Mouse (Mus musculus): ENCODE results near the gene Trip10. TPM values are rescaled to one million over a fixed set of nuclear protein-coding genes. Genes with fewer than 3 reads are reported as not detected.
"Not testable (repeated sequence)": the region's sequence is repeated elsewhere in the genome, so short reads cannot be mapped to it uniquely, and the experiment has no call there.

Gene Trip10
- total RNA-seq, 4 experiments from 2014 or later: 117 to 154 (median 134) TPM

GRCm38 (mm10) chr17:57262901-57263550, 13.8 kb downstream of the Trip10 start:
- DNase-seq (ENCODE audit: low spot score): no peak

GRCm38 (mm10) chr17:57264164-57264563, 14.9 kb downstream of the Trip10 start:
- no peak for DNase-seq (ENCODE audit: low spot score)

DNA sequence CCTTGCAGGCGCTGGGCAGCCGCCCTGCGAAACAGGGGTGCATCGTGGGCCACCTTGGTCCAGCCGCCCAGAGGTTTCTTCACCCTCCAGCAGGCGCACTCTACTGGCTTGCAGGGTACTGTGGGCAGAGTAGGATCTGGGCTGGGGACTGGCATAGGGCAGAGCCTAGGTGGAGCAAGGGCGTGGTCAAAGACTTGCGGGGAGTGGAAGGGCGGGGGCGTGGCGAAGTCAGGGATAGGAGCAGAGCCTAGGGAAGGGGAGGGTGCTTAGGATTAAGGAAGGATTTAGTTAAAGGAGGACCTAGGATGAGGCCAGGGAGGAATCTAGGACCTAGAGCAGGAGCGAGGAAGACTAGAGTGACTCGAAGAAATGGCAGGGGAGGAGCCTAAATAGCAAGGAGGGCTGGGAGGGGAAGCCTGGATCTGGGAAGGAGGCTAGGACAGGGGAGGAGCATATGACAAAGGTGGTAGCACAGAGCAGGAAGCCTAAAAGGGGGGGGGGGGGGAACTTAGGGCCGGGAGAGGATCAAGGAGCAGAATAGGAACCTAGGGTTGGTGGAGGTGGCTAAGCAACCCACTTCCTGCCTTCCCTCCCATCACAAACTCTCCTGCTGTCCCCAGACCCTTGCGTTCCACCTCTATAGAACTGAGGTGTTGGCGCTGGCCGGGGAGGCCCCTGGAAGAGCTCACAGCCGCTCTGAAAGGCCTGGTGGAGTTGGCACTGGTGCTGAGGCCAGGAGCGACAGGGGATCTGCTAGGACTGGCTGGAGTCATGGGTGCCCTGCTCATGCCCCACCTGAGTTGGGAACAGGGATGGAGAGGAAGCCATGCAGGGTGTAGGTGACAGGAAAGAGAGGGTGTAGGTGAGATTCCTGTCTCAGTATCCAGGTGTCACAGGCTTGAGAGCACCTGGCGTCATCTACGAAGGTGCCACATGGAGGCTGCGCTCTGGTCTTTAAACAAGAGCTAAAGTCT, 16.0 kb downstream of the Trip10 start:
- peak; percentile 68 for DNase-seq (ENCODE audit: low spot score)

- peak; percentile 53 for DNase-seq (ENCODE audit: low spot score)
These were observed 18.4 kb downstream of the Trip10 start for GRCm38 (mm10) chr17:57267556-57268126.

DNA sequence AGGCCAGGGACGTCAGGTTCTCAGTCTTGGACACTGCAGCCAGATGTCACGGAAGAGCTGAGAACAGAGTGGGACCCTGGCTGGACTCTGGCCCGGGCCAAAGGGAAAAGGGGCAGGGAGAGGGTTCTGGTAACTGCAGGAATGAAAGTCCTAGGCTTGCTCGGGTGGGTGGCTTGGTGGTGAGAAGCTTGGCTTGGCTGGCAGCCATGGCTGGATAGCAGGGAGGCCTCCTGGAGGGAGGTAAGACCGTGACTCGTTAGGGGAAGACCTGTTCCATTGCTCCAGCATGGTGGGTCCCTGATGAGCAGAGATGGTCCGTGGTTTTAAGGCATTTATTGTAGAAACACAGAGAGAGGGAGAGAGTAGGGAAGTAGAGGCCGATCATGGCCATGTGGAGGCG, 22.0 kb downstream of the Trip10 start:
- DNase-seq (ENCODE audit: low spot score): no peak

DNA sequence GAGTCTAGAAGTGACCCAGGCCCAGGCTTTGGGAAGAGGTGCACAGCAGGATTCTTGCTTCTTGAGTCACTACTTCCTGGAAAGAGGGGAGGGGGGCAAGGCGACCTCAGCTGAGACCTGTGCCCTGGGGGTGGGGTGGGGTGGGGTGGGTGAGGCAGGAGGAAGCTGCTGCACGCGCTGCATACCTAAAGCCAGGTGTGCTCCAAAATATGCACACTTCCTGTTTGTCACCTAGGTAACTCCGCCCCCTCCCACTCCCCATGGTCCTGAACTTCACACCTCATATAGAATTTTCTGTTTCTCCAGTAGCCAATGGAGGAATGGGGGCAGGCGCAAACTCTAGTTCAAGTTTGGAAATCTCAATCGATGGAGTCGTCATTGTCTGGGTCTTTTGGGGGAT, 24.6 kb downstream of the Trip10 start:
- no peak for DNase-seq (ENCODE audit: low spot score)

DNA sequence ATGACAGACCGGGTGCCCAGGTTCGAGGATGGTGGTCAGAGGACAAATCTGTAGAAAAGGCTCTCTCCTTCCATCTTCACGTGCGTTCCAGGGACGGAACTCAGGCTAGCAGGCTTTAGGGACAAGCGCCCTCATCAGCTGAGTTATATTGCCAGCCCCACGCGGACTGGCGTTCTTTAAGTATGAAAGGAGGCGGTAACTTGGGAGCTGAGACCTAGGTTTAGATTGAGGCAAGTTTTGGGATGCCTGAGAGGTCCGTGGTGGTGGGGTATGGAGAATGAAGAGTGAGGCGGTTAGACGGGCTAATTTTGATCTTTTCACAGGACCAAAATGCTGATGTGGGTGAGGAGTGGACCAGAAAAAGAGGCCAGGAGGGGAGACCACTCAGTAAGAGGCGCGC, 25.4 kb downstream of the Trip10 start:
- no peak for DNase-seq (ENCODE audit: low spot score)

DNA sequence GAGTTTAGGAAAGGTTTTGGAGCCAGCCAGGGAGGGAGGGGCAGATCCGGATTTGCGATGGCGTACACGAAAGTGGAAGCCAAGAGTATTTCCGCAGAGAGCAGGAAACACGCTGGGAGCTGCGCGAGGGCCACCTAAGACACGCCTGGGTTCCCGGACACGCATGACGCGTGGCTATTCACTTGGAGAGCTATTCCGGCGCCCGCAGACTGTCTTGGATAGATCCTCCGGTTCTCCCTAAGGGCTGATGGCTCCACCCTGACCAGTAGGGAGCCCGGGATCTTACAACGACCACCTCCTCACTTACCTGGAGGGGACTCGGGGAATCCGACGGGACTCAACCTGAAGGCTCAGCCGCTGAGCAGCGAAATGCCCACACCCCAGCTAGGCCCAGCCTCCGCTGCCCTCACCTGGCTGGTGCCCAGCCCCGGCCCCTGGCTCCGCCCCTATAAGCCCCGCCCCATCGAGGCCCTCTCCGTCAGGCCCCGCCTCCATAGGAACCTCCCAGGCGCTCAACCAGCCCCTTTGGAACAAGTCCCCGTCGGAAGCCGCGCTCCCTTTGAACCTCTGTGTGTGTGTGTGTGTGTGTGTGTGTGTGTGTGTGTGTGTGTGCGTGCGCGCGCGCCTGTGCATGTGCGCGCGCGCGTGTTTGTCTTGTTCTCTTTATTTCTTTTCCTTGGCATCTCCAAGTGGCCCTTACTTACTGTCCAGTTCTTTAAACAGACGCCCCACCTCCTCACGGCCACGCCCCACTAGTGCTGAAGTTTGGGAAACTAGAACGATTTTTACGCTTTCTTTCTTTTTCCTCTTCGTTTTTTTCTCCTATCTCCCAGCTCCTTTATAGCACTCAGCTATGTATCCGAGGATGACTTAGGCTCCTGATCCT, 26.1 kb downstream of the Trip10 start:
- peak; percentile 90 for DNase-seq (ENCODE audit: low spot score)

DNA sequence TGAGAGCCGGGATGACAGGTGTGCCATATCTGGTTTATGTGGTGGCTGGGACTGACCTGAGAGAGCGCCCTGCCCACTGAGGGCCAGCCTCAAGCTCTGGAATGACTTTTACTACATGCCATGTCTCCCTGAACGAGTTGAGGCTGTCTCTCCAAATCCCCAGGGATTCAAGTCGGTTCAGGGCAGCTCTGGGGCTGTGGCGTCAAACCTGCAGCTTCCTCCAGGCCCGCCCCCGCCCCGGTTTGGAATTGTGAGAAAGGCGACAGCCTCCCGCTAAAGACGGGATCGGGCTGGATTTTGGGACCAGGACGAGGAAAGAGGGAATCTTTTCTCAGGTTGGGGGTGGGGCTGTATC, 26.7 kb downstream of the Trip10 start:
- DNase-seq (ENCODE audit: low spot score): peak; percentile 51

DNA sequence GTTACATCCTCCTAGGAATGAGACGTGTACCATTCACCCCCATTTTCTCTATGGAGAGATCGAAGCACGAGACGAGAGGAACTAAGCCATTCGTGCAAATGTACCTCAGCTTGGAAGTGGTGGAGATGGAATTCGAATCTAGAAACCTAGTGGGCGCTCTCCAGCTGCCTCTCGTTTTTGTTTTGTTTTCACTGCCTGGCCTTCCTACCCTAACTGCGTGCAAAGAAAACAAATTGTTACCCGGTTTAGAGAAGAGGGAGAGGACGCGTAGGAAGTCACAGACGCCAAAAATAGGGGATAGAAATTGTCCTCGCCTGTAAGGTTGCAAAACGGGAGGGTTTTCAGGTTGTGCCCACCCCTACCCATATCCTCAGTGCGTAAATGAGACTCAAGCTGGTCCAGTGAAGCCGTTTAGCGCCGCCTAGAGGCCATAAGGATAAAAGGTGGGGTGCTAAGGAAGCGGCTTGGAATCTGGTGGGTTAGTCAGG, 27.4 kb downstream of the Trip10 start:
- DNase-seq (ENCODE audit: low spot score): peak; percentile 85

DNA sequence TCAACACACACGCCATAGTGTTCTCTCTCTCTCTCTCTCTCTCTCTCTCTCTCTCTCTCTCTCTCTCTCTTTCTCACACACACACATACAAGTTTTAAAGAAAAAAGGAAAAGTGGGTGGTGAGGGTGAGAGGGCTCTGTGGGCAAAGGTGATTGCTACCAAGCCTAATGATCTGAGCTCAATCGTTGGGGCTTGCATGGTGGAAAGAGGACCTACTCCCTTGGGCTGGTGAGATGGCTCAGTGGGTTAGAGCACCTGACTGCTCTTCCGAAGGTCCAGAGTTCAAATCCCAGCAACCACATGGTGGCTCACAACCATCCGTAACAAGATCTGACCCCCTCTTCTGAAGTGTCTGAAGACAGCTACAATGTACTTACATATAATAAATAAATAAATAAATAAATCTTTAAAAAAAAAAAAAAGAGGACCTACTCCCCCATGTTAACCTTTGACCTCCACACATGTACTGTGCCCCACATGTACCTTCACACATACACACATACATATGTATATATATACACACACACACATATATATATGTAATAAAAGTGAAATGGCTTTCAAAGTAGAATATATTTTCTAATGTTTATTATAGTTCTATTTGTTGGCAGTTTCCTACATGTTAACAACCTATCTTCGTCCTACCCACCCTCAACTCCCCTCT, 28.5 kb downstream of the Trip10 start:
- not testable (repeated sequence) for DNase-seq (ENCODE audit: low spot score)

DNA sequence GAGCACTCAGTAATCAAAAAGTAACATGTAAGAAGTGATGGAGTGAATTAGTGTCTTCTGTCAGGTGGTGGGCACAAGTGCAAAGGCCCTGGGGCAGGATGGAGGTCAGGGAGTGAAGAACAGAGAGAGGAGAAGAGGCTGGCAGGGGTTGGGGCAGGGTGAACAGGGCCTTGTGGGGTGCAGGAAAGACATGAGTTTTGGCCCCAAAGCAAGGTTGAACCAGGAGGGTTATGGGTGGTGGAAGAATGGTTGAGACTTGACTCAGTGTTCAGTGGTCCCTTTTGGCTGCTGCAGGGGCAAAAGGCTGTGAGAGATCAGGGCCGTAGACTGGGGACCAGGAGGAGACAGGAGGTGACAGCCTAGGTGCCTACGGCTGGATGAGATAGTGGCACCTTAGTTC, 29.3 kb downstream of the Trip10 start:
- DNase-seq (ENCODE audit: low spot score): no peak

DNA sequence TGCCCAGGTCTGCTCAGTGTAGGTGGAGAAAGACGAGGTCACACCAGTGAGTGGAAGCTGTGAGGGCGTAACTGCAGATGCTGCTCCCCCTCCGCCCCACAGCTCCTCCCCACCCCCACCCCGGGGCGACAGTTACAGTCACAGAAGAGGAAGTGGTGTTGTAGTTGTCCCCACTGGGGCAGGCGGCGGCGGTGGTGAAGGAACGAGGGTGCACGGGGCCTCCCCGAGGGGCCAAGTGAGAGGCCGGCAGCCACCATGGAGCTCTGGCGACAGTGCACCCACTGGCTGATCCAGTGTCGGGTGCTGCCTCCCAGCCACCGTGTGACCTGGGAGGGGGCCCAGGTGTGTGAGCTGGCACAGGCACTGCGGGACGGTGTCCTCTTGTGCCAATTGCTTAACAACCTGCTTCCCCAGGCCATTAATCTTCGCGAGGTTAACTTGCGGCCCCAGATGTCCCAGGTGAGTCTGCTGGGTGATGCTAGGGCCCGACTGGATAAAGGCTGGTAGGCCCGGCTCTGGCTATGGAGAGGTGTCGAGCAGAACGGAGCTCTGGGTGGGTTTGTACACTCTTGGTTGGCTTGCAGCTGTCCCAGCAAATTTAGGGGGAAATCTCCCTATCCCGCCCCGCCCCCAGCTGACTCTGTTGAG, 29.8 kb downstream of the Trip10 start, which contains the start of gene Vav1:
Vav1 (plus strand) TSS at position 158 of the 648 bp plus-strand sequence.
- DNase-seq (ENCODE audit: low spot score): no peak

- no peak for DNase-seq (ENCODE audit: low spot score)
These were observed 30.5 kb downstream of the Trip10 start for GRCm38 (mm10) chr17:57279591-57280224.

GRCm38 (mm10) chr17:57280411-57280810, 31.2 kb downstream of the Trip10 start:
- no peak for DNase-seq (ENCODE audit: low spot score)

DNA sequence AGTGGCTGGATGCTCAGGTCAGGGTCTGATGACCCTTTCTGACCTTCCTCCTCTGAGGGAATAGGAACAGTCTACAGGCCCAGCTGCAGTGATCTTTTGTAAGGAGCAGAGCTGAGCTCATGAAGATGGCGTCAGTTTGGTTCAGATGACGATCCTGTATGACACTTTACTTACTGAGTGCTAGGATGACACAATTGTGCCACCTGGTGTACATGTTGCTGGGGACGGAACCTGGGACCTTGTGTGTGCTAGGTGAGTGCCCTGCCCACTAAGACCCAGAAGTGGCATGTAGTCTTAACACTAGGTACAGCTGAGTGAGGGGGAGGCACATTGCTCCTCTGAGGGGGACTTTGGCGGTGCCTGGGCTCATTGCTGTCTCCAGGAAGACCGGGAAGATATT, 34.7 kb downstream of the Trip10 start:
- DNase-seq (ENCODE audit: low spot score): no peak

DNA sequence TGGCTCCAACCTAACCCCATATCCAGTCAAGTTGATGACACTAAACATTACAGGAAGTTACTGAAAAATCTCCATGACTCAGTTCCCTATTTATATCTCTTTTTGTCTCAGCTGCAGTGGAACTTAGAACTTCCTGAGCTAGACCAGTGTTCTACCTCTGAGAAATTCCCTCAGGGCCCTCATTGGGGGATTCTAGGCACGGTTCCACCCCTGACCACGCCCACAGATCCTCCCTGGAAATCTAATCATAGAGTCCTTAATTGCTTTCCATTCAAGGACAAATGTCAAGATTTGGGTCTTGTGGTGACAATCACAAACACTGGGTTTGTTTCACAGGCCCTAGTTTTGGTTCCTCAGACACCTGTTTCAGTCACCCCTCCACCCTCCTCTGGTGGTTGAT, 35.8 kb downstream of the Trip10 start:
- peak; percentile 67 for DNase-seq (ENCODE audit: low spot score)

DNA sequence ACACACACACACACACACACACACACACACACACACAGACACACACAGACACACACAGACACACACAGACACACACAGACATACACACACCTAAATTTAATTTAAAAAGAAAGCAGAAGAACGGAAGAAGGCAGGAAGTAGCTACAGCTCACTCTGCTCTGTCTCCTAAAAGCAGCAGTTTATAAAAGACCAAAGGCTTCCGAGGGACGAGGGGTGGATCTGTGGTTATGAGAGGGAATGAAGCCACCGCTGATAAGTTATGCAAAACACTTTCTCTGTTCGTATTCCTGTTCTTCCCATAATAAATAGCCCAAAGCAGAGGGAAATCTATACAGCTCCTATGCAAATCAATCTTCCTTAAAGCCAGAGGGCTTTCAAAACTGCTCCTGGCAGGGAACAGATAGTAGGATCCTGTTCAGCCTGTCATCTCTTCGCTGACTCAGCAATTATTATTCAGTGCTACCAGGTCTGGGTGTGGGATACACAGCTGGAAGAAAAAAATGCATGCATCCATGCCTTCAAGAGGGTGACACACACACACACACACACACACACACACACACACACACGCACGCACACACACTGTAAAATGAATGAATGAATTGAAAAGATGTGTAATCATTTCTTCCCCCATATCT, 37.6 kb downstream of the Trip10 start:
- no peak for DNase-seq (ENCODE audit: low spot score)

DNA sequence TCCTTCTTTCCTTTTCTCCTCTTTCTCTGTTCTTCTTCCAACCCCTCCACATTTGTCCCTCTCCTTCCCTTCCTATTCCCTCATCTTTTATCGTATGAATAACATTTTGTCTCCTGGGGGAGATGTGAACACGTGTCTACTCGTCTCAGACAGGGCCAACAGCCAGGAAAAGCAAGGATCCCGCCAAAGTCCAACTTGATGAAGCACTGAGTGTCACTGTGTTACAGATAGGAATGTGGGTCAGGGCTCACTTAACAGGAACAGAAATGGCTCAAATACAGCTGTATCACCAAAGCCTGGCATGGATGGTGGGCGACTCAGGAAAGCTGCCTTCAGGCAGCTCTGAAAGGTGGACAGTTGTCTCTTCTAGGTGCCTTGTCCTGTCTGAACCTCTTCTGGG, 40.0 kb downstream of the Trip10 start:
- no peak for DNase-seq (ENCODE audit: low spot score)

Measured in heart, adult 8-10 months (tissue).